Mouse (Mus musculus) limb, embryonic 12.5 days (tissue): Measurements from ENCODE around the gene Dbx1. TPM values are rescaled to one million over a fixed set of nuclear protein-coding genes. Genes with fewer than 3 reads are reported as not detected.

Source experiments
- ATAC-seq: fragments of 200-750 bp; cut with Nextera tagmentation; 2 replicates; pipeline ENCODE4 v1.8.0; 2017; ENCODE audit warnings: low read depth, moderate TSS enrichment; ENCODE audit not compliant: insufficient number of reproducible peaks, insufficient read depth, low FRiP score, low TSS enrichment
- H3K27ac ChIP-seq: fragments of 300-500 bp; sonication (generic); 2 replicates; pipeline ENCODE4 v1.5.1; 2016; ENCODE audit warnings: mild to moderate bottlenecking, moderate library complexity
- H3K27me3 ChIP-seq: fragments of 300-500 bp; sonication (generic); 2 replicates; pipeline ENCODE4 v1.6.1; 2016; ENCODE audit warnings: mild to moderate bottlenecking, moderate library complexity
- H3K36me3 ChIP-seq: fragments of 300-500 bp; sonication (generic); 2 replicates; pipeline ENCODE4 v1.6.1; 2016; ENCODE audit warnings: mild to moderate bottlenecking, moderate library complexity
- H3K4me1 ChIP-seq: fragments of 300-500 bp; sonication (generic); replicated peaks from 2 replicates; pipeline ENCODE4 v1.6.1; 2016
- H3K4me2 ChIP-seq: fragments of 300-500 bp; sonication (generic); 2 replicates; pipeline ENCODE4 v1.6.1; 2016; ENCODE audit warnings: mild to moderate bottlenecking, moderate library complexity
- H3K4me3 ChIP-seq: fragments of 300-500 bp; sonication (generic); replicated peaks from 2 replicates; pipeline ENCODE4 v1.5.1; 2016; ENCODE audit warnings: mild to moderate bottlenecking
- H3K9ac ChIP-seq: fragments of 300-500 bp; sonication (generic); replicated peaks from 2 replicates; pipeline ENCODE4 v1.6.1; 2016; ENCODE audit warnings: mild to moderate bottlenecking, moderate library complexity
- H3K9me3 ChIP-seq: fragments of 300-500 bp; sonication (generic); 2 replicates; pipeline ENCODE4 v1.6.1; 2016; ENCODE audit warnings: mild to moderate bottlenecking, moderate library complexity
- WGBS: fragments of 180-500 bp; shearing (Covaris S2); methylation state at CpG from one replicate; pipeline ENCODE4 v1.1.7; 2016; 5-methylcytosine and 5-hydroxymethylcytosine counted together
- polyA plus RNA-seq: library from polyadenylated mRNA; unstranded; fragments of >200 nt; fragmentation: Nextera tagmentation; extraction: Ambion mirVana; gene quantifications from 2 replicates; pipeline ENCODE4 v1.2.1, GENCODE M21; 2016

The Dbx1 gene
- polyA plus RNA-seq, 1 experiment from 2014 or later, result 0.31 TPM

DNA sequence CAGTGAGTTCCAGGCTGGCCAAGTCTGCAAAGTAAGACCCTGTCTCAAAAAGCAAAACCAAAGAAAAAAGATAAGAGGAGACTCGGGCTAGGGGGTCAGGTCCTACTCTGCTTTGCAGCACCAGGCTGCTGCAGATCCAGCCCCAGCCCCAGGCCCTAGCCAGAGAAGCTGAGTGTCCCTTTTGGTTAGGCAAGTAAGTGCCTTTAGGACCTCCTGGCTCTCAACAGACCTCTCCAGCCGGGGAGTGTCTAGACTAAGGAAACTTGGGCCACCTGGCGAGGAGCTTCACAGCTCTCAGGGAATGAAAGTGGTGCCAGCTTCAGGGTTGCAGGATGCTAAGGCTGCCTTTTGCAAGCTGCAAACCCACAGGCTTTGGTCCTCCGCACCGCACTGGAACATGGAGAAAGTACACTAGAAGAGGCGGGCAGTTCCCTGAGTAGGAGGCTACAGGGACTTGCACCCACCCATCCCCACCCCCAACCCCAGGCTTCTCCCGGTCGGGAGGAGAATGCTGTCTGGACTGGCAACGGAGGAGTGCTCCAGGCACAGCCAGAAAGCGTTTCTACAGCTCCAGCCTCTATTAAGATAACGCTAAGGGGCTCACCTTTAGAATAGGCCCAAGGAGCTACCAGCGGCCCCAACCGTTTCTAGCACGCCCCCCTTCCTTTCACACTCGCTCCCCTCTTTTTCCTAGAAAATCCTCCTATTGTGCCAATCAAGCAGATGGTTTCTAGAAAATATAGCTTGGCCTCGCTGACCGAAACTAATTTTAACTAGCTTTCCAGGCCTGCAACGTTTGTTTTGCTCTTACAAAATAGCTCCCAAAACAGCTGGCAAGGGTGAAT is 3.4 kb upstream of the Dbx1 start:
- H3K27ac ChIP-seq, result no peak overlapping the region
- H3K4me1 ChIP-seq, result peaks cover 13% of the 10 kb centered on the region
- no peaks in the 10 kb centered on the region for H3K9me3 ChIP-seq
- ATAC-seq, result no peak
- no peak overlapping the region for H3K9ac ChIP-seq
- H3K4me2 ChIP-seq, result no peak overlapping the region
- peaks cover 82% of the 10 kb centered on the region for H3K27me3 ChIP-seq
- WGBS, result 8% methylated on average over 18 of the region's 18 CpGs
- no peaks in the 10 kb centered on the region for H3K36me3 ChIP-seq
- no peak overlapping the region for H3K4me3 ChIP-seq

DNA sequence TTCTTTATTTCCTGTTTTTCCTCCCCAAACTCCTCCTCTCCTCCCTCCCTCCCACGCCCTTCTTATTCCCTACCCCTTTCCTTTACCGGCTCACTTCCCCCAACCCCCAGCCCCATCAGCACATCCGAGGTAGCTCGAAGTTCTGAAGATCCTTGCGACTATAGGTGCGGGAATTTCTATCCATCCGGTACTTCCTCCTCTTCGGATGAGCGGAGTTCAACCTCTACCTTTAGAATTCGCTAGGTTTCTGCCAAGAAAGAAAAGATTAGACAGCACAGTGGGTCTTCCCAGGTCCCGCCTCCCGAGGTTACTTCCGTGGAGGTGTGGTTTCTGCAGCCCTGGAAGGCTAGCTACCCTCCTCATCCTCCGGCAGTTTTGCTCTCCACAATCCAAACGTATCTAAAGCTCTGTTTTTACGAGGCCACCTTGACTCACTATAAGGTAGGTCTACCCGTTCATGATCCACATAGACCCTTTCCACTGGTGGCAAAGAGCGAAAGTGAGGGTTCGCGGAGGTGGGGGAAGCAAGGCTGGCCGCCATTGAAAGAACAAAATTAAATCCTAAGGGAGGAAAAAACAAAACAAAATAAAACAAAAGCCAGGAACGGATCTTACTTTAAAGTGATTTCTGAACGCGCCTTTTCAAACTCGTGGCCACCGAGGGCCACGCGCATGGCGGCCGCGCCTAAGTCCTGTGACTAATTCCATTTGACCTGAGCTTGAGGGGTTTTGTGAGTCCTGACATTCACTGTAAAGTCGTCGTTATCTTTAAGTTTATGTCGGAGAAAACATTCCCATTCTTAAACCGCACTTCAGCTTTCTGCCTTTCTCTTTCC is 2.5 kb upstream of the Dbx1 start:
- no peak for ATAC-seq
- 1% methylated on average over 35 of the region's 35 CpGs for WGBS
- H3K9me3 ChIP-seq, result no peaks in the 10 kb centered on the region
- H3K4me3 ChIP-seq, result peak overlapping the region; percentile 23
- no peaks in the 10 kb centered on the region for H3K36me3 ChIP-seq
- peak overlapping the region; percentile 44 for H3K4me2 ChIP-seq
- H3K4me1 ChIP-seq, result peaks cover 20% of the 10 kb centered on the region
- no peak overlapping the region for H3K9ac ChIP-seq
- H3K27ac ChIP-seq, result no peak overlapping the region
- peaks cover 87% of the 10 kb centered on the region for H3K27me3 ChIP-seq

DNA sequence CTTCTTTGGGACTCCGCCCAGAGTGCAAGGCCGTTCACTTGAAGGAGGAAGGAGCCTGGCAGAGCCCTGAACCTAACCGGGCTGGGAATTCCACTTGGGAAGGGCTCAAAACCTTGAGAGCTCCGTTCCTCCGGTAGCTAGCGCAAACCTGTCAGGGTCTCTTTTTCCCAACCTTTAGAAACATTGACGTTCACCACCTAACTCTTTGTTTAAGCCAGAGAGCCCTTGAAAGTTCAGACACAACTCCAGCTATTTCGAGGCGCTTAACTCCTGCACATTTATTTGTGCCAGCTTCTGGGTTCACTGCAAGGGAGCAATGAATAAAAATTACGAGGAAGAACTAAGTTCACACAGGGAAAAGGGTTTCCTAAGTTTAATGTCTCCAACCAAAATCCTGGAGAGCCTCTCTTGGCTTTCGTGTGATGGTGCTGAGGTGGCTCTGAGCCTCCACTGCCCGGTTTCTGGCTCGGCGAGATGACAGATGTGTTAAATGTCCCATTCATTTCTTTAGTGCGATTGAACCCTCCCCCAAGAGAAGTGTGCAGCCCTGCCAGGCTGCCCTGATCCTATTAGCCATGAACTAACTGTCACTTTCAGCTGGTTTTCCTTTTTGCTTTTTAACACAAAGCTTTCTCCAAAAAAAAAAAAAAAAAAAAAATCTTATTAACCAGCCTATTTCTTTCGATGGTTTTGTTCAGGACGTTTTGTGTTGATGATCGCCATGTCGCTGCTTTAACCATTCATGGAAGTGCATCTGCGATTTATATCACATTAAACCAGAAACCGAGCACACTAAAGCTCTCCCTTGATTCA is 1.4 kb upstream of the Dbx1 start:
- no peaks in the 10 kb centered on the region for H3K36me3 ChIP-seq

DNA sequence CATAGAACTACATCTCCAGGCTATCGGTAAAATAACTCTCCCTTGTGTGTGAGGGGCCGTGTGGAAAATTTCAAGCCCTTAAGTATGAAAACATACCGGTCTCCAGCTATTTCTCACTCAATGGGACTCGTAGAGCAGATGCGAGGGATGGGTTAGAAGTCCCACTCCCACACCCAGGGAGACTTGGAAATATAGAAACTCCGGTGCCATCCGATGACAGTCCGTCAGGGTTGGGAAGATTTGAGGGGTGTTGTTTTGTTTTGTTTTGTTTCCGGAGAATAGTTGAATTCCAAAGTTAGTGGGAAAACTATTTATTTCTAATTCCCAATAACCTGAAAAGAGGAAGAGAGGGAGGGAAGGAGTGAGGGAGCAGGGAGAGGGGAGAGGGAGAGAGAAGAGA is 632 bp upstream of the Dbx1 start:
- H3K9me3 ChIP-seq, result no peaks in the 10 kb centered on the region
- no peak overlapping the region for H3K9ac ChIP-seq
- H3K36me3 ChIP-seq, result no peaks in the 10 kb centered on the region
- no peak overlapping the region for H3K27ac ChIP-seq
- H3K4me1 ChIP-seq, result peaks cover 36% of the 10 kb centered on the region
- no peak overlapping the region for H3K4me2 ChIP-seq
- ATAC-seq, result no peak
- no peak overlapping the region for H3K4me3 ChIP-seq
- WGBS, result 2% methylated on average over 9 of the region's 9 CpGs
- peaks cover 99% of the 10 kb centered on the region for H3K27me3 ChIP-seq

More for the DNA sequence above, 1.4 kb upstream of the Dbx1 start:
- Histone ChIP-seq H3K4me2 (peak overlapping the region; percentile 44; the same call in 1 of the 2 replicates), H3K27ac (no peak overlapping the region), H3K4me1 (peaks cover 31% of the 10 kb centered on the region), H3K4me3 (no peak overlapping the region), H3K9ac (no peak overlapping the region), H3K27me3 (peaks cover 95% of the 10 kb centered on the region), H3K9me3 (no peaks in the 10 kb centered on the region)
- no peak for ATAC-seq
- under 1% methylated on average over 21 of the region's 21 CpGs for WGBS

DNA sequence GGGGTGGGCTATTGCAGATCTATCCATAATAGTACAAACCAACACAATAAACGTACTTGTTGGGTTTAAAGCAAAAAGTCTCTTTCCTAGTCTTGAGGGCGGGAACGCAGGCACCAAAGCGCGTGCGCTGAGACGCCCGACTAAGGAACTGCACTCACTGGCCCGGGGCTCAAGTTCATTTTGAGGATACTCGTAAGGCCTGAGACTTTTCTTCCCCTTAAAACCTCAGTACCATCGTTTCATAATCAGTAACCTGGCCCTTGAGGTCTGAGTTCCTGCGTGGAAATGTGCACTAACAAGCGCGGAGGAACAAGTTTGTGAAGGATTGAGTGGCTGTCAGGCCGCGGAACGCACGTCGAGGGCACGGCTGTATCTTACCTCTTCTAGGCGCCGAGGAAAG is 678 bp downstream of the Dbx1 start:
- Histone ChIP-seq H3K4me1 (peaks cover 36% of the 10 kb centered on the region), H3K4me3 (0 out of 2 replicates have a peak overlapping the region, but pooled peaks have one; percentile 3), H3K9me3 (0 out of 2 replicates have a peak, but pooled peaks cover 3% of the 10 kb centered on the region), H3K4me2 (no peak overlapping the region), H3K27ac (no peak overlapping the region), H3K27me3 (peaks cover 98% of the 10 kb centered on the region), H3K9ac (no peak overlapping the region), H3K36me3 (no peaks in the 10 kb centered on the region)
- ATAC-seq, result no peak
- WGBS, result 1% methylated on average over 22 of the region's 22 CpGs

DNA sequence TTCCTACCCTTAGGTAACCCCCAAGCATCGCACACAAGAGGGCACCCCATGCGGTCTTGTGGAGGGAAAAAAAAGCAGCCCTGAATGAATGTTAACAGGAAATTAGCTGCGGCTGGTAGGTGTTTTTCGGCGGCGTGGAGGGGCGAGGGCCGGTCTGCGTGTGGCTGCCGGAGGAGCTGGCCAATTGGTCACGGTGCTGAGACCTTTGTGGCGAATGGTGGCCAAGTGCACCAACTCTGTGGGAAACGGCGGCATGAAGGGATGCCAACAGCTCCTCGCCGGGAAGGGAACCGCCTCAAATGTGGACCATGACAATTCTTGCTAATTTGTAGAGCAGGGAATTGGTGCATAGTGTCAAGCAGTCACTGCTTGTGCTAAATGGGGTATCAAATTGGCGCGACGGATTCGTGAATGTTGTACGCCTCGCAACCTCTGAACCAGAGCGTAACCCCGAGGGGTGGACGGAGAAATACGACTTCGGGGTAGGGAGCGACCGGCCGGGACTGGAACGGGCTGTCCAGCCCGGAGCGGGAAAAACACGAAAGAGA is 1.5 kb downstream of the Dbx1 start:
- no peak overlapping the region for H3K27ac ChIP-seq
- ATAC-seq, result no peak
- H3K4me3 ChIP-seq, result 0 out of 2 replicates have a peak overlapping the region, but pooled peaks have one; percentile 4
- peak overlapping the region; percentile 13; the same call in 1 of the 2 replicates for H3K4me2 ChIP-seq
- 0 out of 2 replicates have a peak, but pooled peaks cover 3% of the 10 kb centered on the region for H3K9me3 ChIP-seq
- H3K36me3 ChIP-seq, result no peaks in the 10 kb centered on the region
- under 1% methylated on average over 35 of the region's 35 CpGs for WGBS
- peaks cover 98% of the 10 kb centered on the region for H3K27me3 ChIP-seq
- no peak overlapping the region for H3K9ac ChIP-seq
- peaks cover 36% of the 10 kb centered on the region for H3K4me1 ChIP-seq

DNA sequence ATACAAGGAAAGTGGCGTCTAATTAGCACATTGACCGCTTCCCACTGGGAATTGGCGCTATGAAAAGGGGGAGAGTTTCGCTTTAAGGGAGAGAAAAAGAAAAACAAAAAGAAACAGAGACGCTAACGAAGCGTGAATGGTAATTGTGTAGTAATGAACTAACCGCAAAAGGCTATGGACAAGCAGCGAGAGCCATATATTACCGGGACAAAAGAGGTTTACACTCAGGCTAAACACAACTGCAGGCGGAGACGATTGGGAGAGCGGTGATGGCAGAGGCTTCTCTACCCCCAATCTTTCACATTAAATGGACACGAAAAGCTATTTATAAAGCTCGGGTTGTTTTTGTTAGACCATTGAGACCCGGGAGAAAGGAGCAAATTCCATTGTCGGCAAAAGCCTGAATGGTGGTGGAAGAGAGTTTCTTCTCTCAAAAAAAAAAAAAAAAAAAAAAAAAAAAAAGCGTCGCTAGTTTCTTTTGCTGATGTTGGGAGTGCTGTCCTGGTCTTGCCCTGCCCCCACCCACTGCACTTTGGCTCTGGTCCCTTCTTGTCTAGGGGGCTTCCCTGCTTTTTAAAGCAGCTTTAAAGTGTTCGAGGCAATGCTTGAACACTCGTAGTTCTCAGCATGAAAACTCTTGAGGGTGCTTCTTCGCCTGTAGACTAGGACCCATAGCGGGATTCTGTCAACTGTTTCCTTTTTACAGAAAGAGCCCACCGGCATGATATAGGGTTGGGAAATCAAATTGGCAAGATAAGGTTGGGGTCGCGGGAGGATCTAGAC is 2.2 kb downstream of the Dbx1 start:
- Histone ChIP-seq H3K4me2 (peak overlapping the region; percentile 55), H3K36me3 (no peaks in the 10 kb centered on the region), H3K27ac (no peak overlapping the region), H3K9ac (no peak overlapping the region), H3K9me3 (0 out of 2 replicates have a peak, but pooled peaks cover 3% of the 10 kb centered on the region), H3K4me1 (peaks cover 36% of the 10 kb centered on the region), H3K4me3 (peak overlapping the region; percentile 35), H3K27me3 (peaks cover 97% of the 10 kb centered on the region)
- ATAC-seq, result no peak
- under 1% methylated on average over 26 of the region's 26 CpGs for WGBS

DNA sequence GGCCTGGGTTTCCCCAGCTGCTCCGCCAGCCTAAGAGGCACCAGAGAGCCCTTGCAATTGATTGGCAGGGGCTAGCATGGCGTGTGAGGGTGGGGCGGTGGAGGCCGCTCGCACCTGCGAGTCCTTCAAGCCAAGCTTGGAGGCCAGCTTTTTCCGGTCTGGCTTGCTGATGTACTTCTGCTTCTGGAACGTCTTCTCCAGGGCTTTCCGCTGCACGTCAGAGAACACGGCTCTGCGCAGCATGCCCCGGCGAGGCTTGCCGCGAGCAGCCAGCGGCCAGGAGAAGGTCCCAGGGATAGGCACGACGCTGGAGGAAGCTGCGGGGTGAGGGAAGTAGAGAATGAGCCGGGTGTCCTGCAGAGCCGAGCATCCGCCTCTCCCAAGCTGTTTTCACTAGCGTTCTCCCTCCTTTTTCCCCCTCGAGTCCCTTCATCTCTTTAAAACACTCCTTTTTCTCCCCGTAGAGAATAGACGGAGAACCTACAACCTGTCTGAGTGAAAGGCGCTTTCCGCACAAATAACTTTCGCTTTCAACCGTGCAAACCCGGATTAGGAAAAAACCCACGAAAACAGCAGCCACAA is 3.2 kb downstream of the Dbx1 start:
- Histone ChIP-seq H3K4me1 (peaks cover 31% of the 10 kb centered on the region), H3K9me3 (0 out of 2 replicates have a peak, but pooled peaks cover 3% of the 10 kb centered on the region), H3K9ac (0 out of 2 replicates have a peak overlapping the region, but pooled peaks have one; percentile 31), H3K4me3 (peak overlapping the region; percentile 35), H3K27me3 (peaks cover 94% of the 10 kb centered on the region), H3K4me2 (peak overlapping the region; percentile 55), H3K27ac (no peak overlapping the region), H3K36me3 (no peaks in the 10 kb centered on the region)
- WGBS, result under 1% methylated on average over 33 of the region's 33 CpGs
- peak; percentile 18; the same call in 1 of the 2 replicates for ATAC-seq

DNA sequence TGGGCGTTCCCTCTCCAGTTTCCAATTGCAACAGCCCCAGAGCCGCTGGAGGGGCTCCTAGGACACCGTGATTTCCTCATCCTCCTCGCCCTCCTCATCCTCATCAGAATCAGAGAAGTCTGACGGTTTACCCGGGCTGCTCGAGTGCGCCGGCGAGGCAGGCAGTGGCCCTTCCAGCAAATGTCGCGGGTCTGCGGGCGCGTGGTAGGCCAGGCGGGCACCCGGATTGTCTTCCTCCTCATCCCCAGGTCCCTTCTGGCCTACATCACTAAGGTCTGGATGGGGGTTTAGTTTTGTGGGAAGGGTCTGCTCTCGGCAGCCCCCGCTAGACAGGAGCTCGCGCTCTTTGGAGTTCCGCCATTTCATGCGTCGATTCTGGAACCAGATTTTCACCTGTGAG is 4.3 kb downstream of the Dbx1 start:
- Histone ChIP-seq H3K4me1 (peaks cover 30% of the 10 kb centered on the region), H3K9ac (no peak overlapping the region), H3K27ac (no peak overlapping the region), H3K4me3 (peak overlapping the region; percentile 17; the same call in 1 of the 2 replicates), H3K27me3 (peaks cover 93% of the 10 kb centered on the region), H3K4me2 (peak overlapping the region; percentile 30), H3K9me3 (0 out of 2 replicates have a peak, but pooled peaks cover 3% of the 10 kb centered on the region), H3K36me3 (no peaks in the 10 kb centered on the region)
- whole genome bisulfite sequencing, result 3% methylated on average over 24 of the region's 24 CpGs
- no peak for ATAC-seq
